Comparison of ENCODE assay signal across 22 mouse cellular contexts in genomic region chrX:106953840-106954239, GRCm38 (mm10). TPM values are rescaled to one million over a fixed set of nuclear protein-coding genes. Genes with fewer than 3 reads are reported as not detected.
DNase-seq lines count a peak whose midpoint lies in the region; ATAC-seq and TF ChIP-seq lines count a peak whose summit lies in the region.
"Had no signal": no experiment of that assay in that cellular context is flagged by ENCODE, and none has a peak within 500 bp of the region (broad histone marks: within the 10 kb centered on the region; RNA-seq: fewer than 3 reads in every experiment).

No protein-coding gene starts in this region.

- TF ChIP-seq CTCF in lung, postnatal 0 days (IDR thresholded peaks at IDR 0.05) = no peak
- TF ChIP-seq CTCF in lung, adult 2 months (IDR thresholded peaks at IDR 0.05; ENCODE audit: insufficient read depth, low read length) = no peak

- no peak for DNase-seq in lung, postnatal 10 days
- DNase-seq in lung, postnatal 0 days (ENCODE audit: low spot score) = peak; percentile 35
- no peak for DNase-seq in lung, postnatal 4 days
- peak; percentile 6 for DNase-seq in lung, postnatal 25 days (ENCODE audit: low spot score)
- DNase-seq in lung, adult 2 months = no peak
- DNase-seq in lung, postnatal 36 days = peak; percentile 23
- DNase-seq in lung, postnatal 14 days = no peak
- DNase-seq: adrenal gland, adult 2 months; adrenal gland, adult 8-10 months; adrenal gland, postnatal 10 days; adrenal gland, postnatal 14 days; adrenal gland, postnatal 25 days; adrenal gland, postnatal 36 days; B cell, adult 2 months; cerebellum, adult 11 months; cerebellum, adult 11-12 months had no signal

- H3K4me2 ChIP-seq in lung, embryonic 16.5 days (ENCODE audit: low read depth, low read length) = no peak overlapping the region
- H3K4me2 ChIP-seq in lung, postnatal 0 days (replicated peaks; ENCODE audit: low read depth, low read length) = no peak overlapping the region

- TF ChIP-seq EP300 in lung, postnatal 0 days (IDR thresholded peaks at IDR 0.05) = no peak

- H3K27ac ChIP-seq in lung, embryonic 16.5 days (ENCODE audit: low read length) = no peak overlapping the region
- H3K27ac ChIP-seq in lung, postnatal 0 days (ENCODE audit: low read length) = no peak overlapping the region

- TF ChIP-seq POLR2A in lung, adult 2 months (IDR thresholded peaks at IDR 0.05; ENCODE audit: borderline replicate concordance, extremely low read depth, low read depth, low read length) = no peak

- no peaks in the 10 kb centered on the region for H3K9me3 ChIP-seq in lung, embryonic 16.5 days (ENCODE audit: control insufficient read depth, low read length)
- no peaks in the 10 kb centered on the region for H3K9me3 ChIP-seq in lung, postnatal 0 days (ENCODE audit: low read length)
- H3K9me3 ChIP-seq: G1E had no signal

- no peaks in the 10 kb centered on the region for H3K27me3 ChIP-seq in lung, embryonic 16.5 days (ENCODE audit: control insufficient read depth, insufficient read depth, low read depth, low read length)
- H3K27me3 ChIP-seq in lung, postnatal 0 days (replicated peaks; ENCODE audit: insufficient read depth, low read length) = no peaks in the 10 kb centered on the region
- H3K27me3 ChIP-seq: CH12.LX had no signal

- H3K4me3 ChIP-seq in lung, embryonic 16.5 days (ENCODE audit: low read length) = no peak overlapping the region
- H3K4me3 ChIP-seq in lung, postnatal 0 days (ENCODE audit: low read depth, low read length) = no peak overlapping the region
- H3K4me3 ChIP-seq in lung, adult 2 months (replicated peaks; ENCODE audit: extremely low read depth, low read depth, low read length) = no peak overlapping the region

- 56% methylated on average over 1 of the region's 1 CpGs for WGBS in lung, embryonic 16.5 days
- 46% methylated on average over 1 of the region's 1 CpGs for WGBS in lung, postnatal 0 days
- WGBS in lung, adult 2 months = 40% methylated on average over 1 of the region's 1 CpGs

- peak; percentile 66; the same call in 1 of the 2 replicates for ATAC-seq in lung, embryonic 16.5 days (ENCODE audit: low read depth)
- ATAC-seq in lung, postnatal 0 days = peak; percentile 63
- ATAC-seq: activated CD4-positive, CD25-positive, alpha-beta regulatory T cell, adult 4 months; CD4-positive, CD25-positive, alpha-beta regulatory T cell, adult 4 months; Patski had no signal

- H3K36me3 ChIP-seq in lung, embryonic 16.5 days (ENCODE audit: control insufficient read depth, insufficient read depth, low read length) = no peaks in the 10 kb centered on the region
- no peaks in the 10 kb centered on the region for H3K36me3 ChIP-seq in lung, postnatal 0 days (ENCODE audit: insufficient read depth, low read length)
- H3K36me3 ChIP-seq: G1E had no signal

- no peak overlapping the region for H3K9ac ChIP-seq in lung, embryonic 16.5 days (ENCODE audit: low read length)
- no peak overlapping the region for H3K9ac ChIP-seq in lung, postnatal 0 days (replicated peaks; ENCODE audit: low read depth)

- no peaks in the 10 kb centered on the region for H3K4me1 ChIP-seq in lung, embryonic 16.5 days (replicated peaks; ENCODE audit: control insufficient read depth, insufficient read depth, low read length)
- no peaks in the 10 kb centered on the region for H3K4me1 ChIP-seq in lung, postnatal 0 days (ENCODE audit: insufficient read depth, low read depth, low read length)
- no peaks in the 10 kb centered on the region for H3K4me1 ChIP-seq in lung, adult 2 months (ENCODE audit: control insufficient read depth, insufficient read depth, low read length)

RNA-seq across cellular contexts. Expression of gene Lpar4, which starts 33.4 kb away (rescaled TPM):
- polyA plus RNA-seq in lung, embryonic 16.5 days (2015; fragmentation: Nextera tagmentation; extraction: Ambion mirVana) = 19.3 and 22.3 TPM in 2 replicates
- 7.1 and 7.9 TPM in 2 replicates for polyA plus RNA-seq in lung, postnatal 0 days (2015; fragmentation: Nextera tagmentation; extraction: Ambion mirVana)
- polyA plus RNA-seq in lung, adult 2 months (2012; rRNA removed) = 0.17 and 0.78 TPM in 2 replicates
- polyA plus RNA-seq: CD4-positive, CD25-positive, alpha-beta regulatory T cell, adult 4 months; G1E; Patski had no signal

Comparison
In these comparisons a context has a peak if more than half of its experiments do, and no peak if none do; other contexts are left out.
1. DNase-seq: peak in lung, postnatal 0 days (single experiment), lung, postnatal 25 days (single experiment) and lung, postnatal 36 days (single experiment); none in lung, postnatal 10 days (single experiment), lung, postnatal 4 days (0 of 2), lung, adult 2 months (single experiment) and lung, postnatal 14 days (single experiment).